Mouse (Mus musculus) megakaryocyte, embryonic 14.5 days (primary cell): Measurements from ENCODE around the gene Kif12.

ENCODE experiments used
- FLI1 ChIP-seq: IDR thresholded peaks from 2 replicates; pipeline ENCODE4 v1.6.1; 2012; ENCODE audit warnings: low read length, inconsistent platforms, mixed read lengths
- GATA1 ChIP-seq: IDR thresholded peaks from 3 replicates; pipeline ENCODE4 v1.6.1; 2012; ENCODE audit warnings: mixed read lengths, low read length, inconsistent platforms, borderline replicate concordance

- TF ChIP-seq GATA1 (no peak), FLI1 (no peak)
These were observed 16.3 kb downstream of the Kif12 start for GRCm38 (mm10) chr4:63155596-63155995.
